Mouse (Mus musculus) CH12F3 (cell line): Measurements from ENCODE around the gene Plcb1.
"Not testable (repeated sequence)": the region's sequence is repeated elsewhere in the genome, so short reads cannot be mapped to it uniquely, and the experiment has no call there.

Experiments used
- in situ Hi-C: fragments of 300-500 bp; cut with MboI; formaldehyde crosslinking; loops from 2 replicates; pipeline ENCODE4 v1.14.3; 2020; ENCODE audit warnings: low sequenced_read_pairs

Plcb1 gene

GRCm38 (mm10) chr2:135296184-135296769 is 510.4 kb downstream of the Plcb1 start:
- in situ Hi-C loops = no loop called here

GRCm38 (mm10) chr2:135300480-135300879 is 514.6 kb downstream of the Plcb1 start:
- in situ Hi-C loops = no loop called here

- in situ Hi-C loops = no loop called here
Observed at GRCm38 (mm10) chr2:135302483-135302882, 516.6 kb downstream of the Plcb1 start.

DNA sequence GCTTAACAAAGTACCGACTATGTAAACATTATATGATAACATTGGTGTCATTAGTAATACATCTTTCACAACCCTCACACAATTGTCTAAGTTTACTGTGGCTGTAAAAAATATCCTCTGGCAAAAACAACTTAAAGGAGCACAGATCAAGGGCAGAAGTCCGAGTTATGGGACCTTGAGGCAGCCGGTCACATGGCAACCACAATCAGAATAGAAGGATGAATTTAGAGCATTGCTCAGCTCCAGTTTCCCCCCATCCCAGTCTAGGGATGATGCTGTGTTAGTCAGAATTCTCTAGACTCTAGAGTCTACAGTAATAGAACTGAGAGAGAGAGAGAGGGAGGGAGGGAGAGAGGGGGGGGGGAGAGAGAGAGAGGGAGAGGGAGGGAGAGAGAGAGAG is 519.3 kb downstream of the Plcb1 start:
- in situ Hi-C loops = no loop called here

DNA sequence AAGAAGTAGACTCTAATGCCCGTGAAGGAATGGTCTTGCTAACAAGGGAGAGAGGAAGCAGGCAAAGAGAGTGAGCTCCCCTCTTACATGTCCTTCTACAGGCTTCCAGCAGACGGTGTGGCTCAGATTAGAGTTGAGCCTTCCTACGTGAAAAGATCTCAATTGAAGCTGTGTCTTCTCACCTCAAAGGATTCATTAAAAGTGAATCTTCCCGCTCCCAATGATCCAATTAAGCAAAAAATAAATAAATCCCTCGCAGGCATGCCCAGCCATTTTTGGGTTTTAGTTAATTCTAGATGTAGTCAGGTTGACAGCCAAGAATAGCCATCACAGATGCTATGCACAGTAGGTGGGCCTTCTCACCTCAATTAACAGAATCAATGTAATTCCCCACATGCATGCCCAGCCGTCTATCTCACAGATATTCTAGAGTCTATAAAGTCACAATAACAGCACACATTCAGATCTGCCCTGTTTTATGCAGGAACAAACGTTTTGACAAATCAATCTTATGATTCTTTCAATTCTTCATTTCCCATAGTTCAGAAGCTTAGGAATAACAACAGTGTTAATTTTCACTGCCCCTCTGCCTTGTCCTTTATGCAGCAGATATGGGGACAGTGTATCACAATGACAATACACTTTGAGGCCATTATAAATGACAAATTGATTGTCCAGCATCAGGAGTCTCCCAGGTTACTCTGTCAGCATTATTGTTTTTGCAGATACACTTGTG is 520.0 kb downstream of the Plcb1 start:
- in situ Hi-C loops = no loop called here

DNA sequence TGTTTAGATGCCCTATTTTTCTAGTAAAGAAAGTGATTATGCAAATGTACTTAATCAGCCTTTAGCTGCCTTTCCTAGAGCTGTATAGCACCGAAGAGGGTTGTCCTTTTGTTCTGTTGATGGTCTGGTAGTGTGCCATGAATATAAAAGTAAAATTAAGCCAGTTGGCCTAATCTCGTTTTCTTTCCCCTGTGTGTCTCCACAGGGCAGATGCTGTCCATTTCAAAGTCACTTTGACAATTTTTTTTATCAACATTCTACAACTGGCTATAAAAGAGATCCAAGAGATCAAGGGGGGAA is 520.6 kb downstream of the Plcb1 start:
- in situ Hi-C loops = no loop called here

GRCm38 (mm10) chr2:135307787-135308186 is 521.9 kb downstream of the Plcb1 start:
- in situ Hi-C loops = no loop called here

DNA sequence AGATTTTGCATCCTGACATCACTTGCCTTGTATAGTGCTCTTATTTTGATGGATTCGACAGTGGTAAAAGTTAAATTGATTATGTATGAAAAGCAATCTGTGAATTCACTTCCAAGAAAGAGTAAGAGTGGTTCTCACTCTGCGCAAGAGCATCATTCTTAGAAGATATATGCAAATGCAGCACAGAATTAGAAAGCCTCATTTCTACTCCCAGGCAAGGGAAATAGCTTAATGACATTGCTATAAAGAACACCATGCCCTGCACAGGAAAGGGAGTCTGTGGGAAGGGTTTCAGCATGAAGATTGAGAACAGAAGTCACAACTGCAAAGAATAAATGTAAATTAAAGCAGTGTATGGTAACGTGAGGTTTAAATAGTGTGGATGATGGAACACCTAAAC is 530.1 kb downstream of the Plcb1 start:
- in situ Hi-C loops = no loop called here

DNA sequence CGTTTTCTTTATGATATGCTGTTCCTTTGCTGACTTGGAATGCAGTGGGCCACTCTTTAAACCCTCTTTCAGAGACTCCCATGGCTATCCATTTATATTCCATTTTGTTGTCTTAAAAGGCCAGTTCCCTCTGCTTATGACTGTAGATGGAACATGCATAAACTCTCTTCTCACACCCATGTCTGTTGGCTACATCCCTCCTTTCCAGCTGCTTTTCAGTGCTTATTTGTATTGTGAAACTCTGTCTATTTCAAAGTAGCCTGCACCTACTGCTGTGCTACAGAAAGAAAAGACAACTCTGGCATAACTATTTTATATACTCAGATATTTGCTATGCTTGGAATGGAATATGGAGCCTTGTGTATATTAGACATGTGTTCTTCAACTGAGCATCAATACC is 532.3 kb downstream of the Plcb1 start:
- in situ Hi-C loops = no loop called here

- in situ Hi-C loops = no loop called here
Observed at GRCm38 (mm10) chr2:135323276-135323954, 537.5 kb downstream of the Plcb1 start.

GRCm38 (mm10) chr2:135323955-135324302 is 538.1 kb downstream of the Plcb1 start:
- in situ Hi-C loops = no loop called here

GRCm38 (mm10) chr2:135328756-135329155 is 542.9 kb downstream of the Plcb1 start:
- in situ Hi-C loops = no loop called here

DNA sequence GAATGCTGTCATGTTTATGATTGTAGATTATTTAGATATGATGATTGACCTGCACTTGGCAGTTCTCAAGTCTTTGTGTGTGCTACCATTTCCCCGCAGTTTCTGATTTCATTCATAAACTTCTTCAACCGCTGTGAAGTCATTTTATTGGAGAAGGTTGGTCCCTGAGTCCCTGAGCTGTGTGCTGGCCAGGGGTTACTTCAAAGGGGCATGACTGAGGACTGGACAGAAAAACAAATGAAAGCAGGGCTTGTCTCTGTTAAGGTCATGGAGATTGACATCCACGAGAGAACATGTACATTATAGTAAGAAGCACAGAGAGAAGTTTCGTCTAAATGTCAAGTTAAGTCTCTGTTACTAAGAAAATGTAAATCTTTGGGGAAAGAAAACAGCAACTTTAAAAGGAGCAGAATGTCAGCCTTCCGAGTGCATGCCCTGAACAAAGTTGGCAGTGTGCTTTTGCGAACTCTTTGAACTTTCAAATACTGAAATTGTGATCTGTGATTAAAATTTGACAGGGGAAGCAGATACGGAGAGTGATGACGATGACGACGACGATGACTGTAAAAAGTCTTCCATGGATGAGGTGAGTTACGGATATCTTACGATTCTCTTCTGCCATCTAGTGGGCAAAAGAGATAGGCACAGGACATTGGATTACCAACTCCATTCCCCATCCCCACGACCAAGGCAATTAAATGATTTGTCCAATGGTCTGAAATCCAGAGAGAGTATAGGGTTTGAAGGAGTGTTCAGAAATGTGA is 544.1 kb downstream of the Plcb1 start:
- in situ Hi-C loops = no loop called here

GRCm38 (mm10) chr2:135331868-135332267 is 546.0 kb downstream of the Plcb1 start:
- in situ Hi-C loops = no loop called here

DNA sequence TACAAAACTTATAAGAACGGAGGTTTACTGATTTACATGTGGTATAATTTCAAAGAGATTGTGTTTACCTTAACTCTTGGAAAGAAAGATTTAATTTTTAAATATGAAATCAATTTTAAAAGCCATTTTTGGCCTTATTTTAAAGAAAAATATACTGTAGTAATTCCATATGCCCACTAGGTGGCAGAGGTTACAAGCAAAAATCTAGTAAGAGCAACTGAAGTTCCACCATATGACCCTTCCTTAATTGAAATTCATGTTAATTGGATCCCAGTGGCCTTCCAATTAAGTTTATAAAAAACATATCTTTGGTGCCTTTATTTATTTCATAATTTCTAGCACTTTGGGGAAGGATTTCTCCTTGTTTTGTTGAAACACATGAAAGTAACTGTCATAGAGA is 570.4 kb downstream of the Plcb1 start:
- in situ Hi-C loops = no loop called here

- in situ Hi-C loops = no loop called here
Observed at GRCm38 (mm10) chr2:135361798-135362197, 575.9 kb downstream of the Plcb1 start.

GRCm38 (mm10) chr2:135362948-135363347 is 577.1 kb downstream of the Plcb1 start:
- in situ Hi-C loops = no loop called here

DNA sequence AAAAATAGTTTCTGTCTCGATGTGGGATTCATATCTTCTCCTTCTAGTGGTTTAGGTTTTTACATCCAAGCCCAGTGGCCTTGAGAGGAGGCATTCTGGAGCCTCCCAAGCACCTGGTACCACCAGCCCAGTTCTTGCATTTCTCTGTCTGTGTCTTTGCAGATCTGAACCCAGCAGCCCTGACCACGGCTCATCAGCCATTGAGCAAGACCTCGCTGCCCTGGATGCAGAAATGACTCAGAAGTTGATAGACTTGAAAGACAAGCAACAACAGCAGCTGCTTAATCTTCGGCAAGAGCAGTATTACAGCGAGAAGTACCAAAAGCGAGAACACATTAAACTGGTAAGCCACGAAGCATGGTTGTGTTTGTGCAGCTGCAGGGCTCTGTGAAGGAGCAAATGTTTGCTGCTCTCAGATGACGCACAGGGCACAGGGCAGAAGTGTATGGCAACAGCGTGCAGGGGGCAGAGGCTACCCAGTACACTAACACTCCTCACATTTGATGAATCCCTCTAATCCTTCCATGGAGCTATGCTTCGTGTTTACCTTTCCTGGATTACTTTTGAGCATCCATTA is 584.5 kb downstream of the Plcb1 start:
- in situ Hi-C loops = no loop called here

GRCm38 (mm10) chr2:135380796-135381195 is 594.9 kb downstream of the Plcb1 start:
- in situ Hi-C loops = not testable (repeated sequence)

GRCm38 (mm10) chr2:135381396-135381795 is 595.5 kb downstream of the Plcb1 start:
- in situ Hi-C loops = no loop called here

DNA sequence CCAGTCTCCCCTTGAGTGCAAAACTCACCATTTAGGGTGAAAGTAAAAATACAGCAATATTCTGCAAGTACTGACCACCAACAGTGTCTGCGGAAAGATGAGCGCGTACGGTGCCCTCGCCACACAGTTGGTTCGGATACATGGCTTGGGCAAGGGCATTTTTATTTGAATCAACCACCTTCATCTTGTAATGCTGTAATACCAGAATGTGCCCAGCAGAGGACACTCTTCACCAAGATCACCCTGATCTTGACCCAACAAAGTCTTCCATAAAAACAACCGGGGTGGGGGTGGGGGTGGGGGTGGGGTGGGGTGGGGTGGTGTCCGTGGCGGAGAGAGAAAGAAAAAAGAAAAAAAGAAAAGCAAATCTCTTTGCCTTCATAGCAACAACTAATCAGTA is 602.1 kb downstream of the Plcb1 start:
- in situ Hi-C loops = no loop called here
